Mouse (Mus musculus) lung, postnatal 4 days (tissue): ENCODE measurements around the gene 4930519P11Rik.

Experiments used
- DNase-seq, 2 experiments: peaks; one replicate each; pipeline ENCODE4 v3.0.0; 2021

Gene 4930519P11Rik

DNA sequence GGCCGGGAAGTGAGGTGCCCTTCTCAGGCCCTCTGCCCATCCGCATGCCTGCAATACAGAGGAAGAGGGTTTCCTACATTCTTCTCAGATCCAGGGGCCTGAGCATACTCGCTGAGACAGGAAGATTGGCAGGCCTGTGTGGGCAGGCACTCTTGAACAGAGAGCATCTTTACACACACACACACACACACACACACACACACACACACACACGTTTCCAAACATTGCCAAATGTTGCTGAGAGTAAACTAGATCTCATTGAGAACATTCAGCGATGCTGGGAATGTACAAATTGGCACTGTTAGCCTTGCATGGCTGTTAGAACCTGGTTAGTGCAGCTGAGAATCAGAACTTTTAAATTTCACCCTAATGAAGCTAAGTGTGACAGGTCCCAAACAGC, 17.3 kb upstream of the 4930519P11Rik start:
- no peak for DNase-seq

DNA sequence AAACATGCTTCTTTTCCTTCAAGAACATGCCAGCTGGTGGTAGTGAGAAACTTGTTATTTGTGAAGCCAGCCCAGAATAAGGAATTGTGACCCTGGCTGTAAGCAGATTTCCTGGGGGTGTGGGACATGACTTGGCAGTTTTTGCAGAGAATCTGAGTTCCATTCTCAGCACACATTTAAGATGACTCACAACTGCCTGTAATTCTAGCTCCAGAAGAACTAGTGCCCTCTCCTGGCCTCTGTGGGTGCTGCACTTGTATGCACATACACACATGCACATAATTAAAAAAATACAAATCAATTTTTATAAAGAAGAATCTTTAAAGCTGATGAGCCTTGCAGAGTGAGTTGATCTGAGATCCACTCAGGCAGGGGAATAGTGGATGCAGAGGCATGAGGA, 10.9 kb upstream of the 4930519P11Rik start:
- DNase-seq, result no peak

DNA sequence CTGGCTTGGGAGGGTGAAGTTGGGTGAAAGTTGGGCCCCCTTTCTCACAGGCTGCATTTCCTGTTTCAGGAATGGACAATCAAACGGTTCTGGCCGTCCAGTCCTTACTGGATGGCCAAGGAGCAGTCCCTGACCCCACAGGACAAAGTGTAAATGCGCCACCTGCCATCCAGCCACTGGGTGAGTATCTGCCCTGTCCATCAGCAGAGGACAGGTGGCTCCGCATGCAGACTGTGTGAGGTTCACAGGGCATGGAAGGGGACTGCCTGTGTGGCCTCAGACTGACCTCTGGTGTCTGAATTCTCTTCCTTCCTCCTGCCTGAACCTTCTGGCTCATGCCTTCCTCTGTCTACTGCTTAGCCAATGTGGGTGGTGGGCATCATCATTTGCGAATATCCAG, 8.4 kb upstream of the 4930519P11Rik start:
- DNase-seq, result no peak

DNA sequence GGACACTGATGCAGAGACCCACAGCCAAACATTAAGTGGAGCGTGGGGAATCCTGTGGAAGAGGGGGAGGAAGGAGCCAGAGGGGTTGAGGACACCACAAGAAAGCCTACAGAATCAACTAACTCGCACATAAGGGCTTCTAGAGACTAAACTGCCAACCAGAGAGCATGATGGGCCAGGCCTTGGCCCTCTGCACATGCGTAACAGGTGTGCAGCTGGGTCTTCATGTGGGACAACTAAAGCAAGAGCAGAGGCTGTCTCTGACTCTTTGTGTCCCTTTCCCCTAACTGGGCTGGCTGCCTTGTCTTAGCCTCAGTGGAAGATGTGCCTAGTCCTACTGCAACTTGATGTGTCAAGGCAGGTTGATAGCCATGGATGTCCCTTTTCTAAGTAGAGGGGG, 3.8 kb upstream of the 4930519P11Rik start:
- DNase-seq, result no peak

DNA sequence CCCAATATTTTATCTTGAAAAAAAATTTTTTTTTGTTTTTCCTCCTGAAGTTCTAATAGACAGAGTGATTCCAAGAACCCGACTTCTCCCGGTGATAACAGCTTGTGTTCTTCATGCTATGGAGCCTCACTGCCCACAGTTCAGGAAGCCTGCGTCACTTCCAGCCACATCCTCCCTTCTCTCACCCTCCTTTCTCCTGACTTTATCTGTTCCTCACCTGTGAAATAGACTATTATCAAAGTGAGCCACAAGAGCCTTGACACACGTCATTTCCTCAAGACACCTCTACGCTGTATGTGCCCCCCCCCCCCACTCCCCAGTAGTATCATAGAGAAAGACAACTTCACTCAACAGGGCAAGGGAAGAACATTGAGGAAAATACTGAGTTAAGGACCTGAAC, 2.4 kb upstream of the 4930519P11Rik start:
- no peak for DNase-seq

DNA sequence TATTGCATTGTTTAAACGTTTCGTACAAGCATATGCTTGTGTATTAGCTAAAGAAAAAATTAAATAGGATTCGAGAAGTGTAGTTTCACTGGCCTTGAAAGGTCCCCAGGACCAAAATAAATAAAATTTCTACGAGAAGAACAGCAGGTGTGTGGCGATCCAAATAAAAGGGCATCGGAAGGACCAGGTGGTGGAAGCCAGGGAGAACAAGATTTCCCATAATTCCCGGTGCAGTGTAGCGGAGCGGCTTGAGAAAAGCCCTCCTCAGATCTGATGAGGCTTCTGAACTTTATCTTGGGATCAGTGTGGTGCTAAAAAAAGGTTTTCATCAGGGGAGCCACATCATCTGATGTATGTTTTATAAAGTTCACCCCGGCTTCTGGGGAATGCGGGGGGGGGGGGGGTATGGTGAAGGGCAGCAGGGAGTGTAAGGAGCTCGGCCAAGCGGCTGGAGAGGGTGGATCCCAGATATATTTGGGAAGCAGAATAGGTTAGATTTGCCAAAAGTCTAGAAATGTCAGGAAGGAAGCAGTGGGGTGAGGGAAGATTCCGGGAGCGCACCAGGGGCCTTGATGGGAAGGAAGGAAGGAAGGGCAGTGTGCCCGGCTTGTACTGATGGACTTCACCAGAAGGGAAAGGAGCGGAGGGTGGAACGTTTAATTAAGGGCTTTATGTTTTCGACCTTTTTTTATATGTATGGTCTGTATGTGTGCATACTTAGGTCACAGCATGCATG, 1.8 kb upstream of the 4930519P11Rik start:
- no peak for DNase-seq

DNA sequence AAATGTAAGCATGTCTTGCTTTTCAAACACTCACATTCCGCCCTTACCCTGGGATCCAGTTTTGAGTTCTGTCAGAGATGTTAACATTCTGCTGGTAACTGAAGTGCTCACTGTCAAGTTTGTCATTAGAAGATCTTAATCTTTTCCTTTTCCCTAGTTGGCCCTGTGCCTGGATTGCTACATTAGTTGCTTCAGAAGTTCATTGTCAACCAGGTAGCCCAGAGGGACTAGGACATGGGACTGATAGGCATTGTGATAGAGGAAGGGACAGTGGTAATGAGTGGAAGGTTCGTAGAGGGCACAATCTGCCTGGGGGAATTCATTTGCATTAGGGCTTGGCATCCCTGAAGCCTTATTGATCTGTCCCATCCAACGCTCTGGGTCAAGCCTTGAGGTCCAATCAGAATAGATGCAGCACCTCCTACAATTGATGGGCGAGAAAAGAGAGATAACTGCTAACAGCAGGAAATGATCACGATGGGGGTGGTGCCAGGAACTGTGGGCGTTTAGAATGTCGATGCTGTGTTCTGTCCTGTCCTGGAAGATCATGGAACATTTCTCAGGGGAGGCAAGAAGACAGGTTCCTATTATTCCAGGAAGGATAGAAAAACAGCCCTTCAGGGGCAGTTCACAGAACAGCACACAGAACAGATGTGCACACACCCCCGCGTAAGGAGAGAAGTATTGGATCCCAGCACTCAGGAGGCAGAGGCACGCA, 4.0 kb downstream of the 4930519P11Rik start:
- no peak for DNase-seq

DNA sequence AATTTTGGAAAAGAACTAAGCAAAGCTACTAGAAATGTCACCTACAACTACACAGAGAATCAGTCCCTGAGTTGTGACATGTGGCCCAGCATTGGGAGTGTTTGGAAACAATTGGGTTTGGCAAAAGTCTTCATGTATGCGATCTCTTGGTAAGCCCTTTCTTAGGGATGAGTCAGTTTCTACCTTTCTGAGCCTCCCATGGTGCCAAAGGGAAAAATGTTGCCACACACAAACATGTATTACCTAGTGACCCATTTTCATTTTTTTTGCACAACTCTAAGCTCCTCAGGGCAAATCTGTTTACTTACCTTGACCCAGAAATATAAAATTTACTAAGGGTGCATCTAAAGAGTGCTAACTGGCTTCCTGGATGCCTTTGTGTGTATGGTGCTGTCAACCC, 6.3 kb downstream of the 4930519P11Rik start:
- DNase-seq, result no peak

DNA sequence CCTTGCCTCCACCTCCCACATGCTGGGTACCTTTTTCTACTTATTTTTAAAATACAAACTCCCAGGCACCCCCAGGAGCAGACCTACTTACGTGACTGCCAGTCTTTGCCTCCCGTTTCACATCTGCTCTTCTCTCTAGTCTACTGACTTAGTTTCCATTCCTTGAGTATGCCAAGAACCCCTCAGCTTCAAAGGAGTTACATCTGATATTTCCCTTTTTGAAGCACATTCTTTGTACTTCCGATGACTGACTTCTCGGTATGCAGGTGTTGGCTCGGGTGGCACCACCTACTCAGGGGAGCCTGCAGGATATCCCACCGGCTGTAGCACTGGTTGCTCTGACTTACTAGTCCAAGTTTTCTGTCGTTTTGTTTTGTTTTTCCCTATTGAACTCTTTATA, 9.1 kb downstream of the 4930519P11Rik start:
- DNase-seq, result no peak

DNA sequence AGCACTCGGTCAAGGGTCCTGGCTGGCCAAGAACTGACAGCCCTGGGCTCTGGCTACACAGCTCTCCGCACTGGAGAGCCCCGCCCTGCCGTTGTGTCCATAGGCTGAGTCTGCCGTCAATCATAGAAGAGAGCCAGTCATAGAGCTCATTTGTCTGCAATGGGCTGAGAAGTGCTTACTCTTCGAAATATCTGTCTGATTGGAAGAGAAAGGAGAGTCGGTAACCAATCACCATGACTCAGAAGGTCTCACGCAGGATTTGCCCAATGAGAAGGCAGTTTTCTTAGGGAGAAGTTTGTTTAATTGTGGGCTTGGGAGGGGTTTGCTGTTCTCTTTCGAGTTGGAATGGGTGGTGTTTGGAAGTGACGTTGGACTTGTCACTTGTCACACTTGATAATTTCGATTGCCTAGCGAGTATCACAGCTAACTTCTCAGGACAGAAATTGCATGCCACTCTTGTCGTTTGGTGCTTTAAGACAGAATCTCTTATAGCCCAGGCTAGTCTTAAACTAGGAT, 9.5 kb downstream of the 4930519P11Rik start, which contains the start of gene Pxmp4:
Gene Pxmp4, minus strand, starts transcription at position 71 of the 516 bp plus-strand sequence.
- DNase-seq, result peak; percentile 99

DNA sequence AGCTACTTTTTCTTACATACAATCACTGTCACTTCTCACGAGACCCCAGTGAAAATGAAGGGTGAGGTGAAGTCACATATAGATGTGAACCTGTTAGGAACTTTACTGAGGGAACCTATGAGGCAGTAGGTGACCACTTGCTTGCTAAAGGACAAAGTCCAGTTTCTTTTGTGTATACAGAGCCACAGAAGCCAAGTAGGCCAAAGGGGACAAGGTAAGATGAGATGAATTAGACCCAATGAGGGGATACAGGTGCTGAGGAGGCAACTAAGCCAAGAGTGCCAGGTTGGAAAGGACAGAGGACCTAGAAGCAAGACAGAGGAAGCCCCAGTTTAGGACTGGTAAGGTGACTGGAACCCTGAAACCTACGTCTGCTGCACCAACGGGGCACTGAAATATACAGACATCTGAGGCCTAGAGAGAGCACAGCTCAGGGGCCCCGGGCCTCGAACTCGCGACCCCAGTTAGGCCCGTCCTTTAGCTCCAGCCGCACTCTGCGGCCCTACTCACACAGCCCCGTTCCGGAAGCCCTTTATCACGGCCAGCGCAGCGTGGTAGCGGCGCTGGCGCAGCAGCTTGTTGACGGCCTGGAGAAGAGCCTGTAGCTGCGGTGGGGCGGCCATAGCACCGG, 10.1 kb downstream of the 4930519P11Rik start:
- DNase-seq, result no peak

DNA sequence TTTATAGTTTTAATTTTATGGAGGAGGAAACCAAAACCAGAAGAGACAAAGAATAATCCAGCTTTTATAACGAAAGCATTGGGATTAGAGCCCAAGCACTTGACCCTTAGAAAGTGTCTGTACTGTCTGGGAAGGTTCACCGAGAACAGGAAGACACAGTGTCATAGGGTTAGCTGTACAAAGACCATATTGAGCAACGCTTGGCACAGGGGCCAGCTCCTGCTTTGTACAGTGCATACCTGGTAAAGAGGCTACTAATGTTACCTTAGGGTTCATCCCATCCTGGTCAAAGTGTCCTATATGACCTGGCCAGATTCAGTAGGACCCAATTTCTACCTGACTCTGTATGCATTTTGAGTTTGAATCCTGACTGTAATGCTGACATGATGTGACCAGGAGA, 11.9 kb downstream of the 4930519P11Rik start:
- DNase-seq, result no peak

DNA sequence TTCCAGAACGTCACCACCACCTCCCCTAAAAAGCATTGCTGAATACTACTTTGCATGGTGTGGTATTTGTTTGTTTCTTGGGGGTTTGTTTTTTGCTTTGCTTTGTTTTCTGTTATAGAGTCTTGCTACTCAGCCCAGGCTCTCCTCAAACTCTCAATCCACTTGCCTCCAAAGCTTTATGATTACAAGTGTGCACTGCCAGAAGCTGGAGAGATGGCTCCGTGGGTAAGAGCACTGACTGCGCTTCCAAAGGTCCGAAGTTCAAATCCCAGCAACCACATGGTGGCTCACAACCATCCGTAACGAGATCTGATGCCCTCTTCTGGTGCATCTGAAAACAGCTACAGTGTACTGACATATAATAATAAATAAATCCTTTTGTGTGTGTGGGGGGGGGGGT, 12.7 kb downstream of the 4930519P11Rik start:
- DNase-seq, result no peak

DNA sequence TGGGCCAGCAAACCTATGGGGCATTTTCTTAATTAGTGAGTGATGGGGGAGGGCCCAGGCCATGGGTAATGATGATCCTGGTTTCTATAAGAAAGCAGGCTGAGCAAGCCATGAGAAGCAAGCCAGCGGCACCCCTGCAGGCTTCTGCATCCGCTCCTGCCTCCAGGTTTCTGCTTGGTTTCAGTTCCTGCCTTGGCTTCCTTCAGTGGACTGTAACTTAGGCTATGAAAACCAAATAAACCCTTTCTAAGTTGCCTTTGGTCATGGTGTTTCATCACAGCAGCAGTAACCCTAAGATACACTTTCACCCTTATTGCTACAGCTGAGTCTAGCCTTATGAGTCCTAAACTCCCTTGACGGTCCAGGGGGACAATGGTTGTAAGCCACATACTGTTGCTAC, 15.8 kb downstream of the 4930519P11Rik start:
- no peak for DNase-seq

DNA sequence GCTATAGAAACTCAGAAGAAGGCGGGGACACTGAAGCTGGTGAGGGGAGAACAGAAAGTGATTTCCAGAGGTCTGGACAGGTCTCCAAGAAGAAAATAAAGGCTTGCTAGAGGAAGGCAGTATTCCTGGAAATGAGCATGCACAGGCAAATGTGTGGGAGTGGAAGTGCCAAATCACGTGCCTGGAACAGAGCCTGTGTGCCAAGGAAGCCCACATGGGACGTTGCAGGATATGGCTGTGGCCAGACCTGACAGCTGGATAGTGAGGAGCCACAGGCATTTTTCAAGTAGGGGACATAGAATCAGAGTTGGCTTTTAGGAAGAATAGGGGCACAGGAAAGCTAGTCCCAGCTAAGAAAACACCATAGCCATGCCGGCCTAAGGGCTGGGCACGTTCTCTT, 17.5 kb downstream of the 4930519P11Rik start:
- no peak for DNase-seq

DNA sequence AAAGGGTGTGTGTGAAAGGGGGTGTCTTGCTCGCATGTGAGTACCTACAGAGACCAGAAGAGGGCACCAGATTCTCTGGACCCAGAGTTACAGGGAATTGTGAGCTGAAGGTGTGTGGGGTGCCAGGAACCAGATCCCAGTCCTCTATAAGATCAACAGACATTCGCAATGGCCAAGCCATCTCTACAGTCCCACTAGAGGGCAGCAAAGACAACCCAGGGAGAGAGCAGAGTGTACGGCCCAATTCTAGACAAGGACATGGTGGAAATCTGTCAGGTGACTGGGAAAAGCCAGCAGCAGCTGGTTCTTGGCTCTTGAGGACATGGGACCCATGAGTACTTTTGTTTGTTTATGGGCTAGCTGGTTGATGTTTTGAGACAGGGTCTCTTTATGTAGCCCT, 20.2 kb downstream of the 4930519P11Rik start:
- peak in 1 of 2 experiments; percentile 61 for DNase-seq

DNA sequence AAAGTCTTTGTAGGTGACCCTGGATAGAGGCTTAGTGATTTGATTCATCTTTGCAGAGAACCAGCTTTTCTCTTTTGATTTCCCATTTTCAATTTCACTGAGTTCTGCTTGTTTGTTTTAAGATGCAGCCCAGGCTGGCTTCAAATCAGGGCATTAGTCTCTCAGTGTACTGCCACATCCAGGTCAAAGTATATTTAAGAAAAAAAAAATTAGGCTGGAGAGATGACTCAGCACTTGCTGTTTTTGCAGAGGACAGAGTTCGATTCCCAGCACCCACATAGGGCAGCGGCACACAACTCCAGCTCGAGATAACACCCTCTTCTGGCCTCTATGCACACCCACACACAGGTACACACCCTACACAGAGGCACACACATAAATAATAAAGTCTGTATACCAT, 22.0 kb downstream of the 4930519P11Rik start:
- no peak for DNase-seq

DNA sequence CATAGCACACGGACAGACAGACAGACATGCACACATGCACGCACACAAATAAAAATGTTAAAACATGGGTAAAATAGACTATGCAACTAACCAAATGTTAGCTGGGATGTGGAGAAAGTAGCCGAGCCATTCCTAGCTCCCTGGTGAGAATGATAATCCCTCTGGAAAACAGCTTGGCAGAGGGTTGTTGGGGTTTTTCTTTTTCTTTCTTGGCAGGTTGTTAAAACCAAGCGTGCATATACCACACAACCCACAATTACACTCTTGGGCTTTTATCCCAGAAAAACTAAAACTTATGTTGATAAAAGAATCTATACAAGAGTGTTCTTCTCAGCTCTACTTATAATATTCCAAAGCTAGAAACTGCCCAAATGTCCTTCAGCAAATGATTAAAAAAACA, 24.2 kb downstream of the 4930519P11Rik start:
- no peak for DNase-seq

DNA sequence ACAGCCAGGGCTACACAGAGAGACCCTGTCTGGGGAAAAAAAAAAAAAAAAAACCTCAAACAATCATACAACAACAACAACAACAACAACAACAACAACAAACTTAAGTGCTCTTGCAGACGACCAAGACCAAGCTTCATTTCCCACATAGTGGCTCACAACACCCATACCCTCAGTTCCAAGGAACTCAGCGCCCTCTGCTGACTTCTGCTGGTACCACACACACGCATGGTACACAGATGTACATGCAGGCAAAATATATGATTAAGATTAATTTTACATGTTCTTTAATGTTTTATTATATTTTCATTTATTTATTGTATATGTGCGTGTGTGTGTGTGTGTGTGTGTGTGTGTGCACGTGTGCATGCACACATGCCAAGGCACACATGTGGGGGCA, 26.8 kb downstream of the 4930519P11Rik start:
- peak in 1 of 2 experiments; percentile 51 for DNase-seq

DNA sequence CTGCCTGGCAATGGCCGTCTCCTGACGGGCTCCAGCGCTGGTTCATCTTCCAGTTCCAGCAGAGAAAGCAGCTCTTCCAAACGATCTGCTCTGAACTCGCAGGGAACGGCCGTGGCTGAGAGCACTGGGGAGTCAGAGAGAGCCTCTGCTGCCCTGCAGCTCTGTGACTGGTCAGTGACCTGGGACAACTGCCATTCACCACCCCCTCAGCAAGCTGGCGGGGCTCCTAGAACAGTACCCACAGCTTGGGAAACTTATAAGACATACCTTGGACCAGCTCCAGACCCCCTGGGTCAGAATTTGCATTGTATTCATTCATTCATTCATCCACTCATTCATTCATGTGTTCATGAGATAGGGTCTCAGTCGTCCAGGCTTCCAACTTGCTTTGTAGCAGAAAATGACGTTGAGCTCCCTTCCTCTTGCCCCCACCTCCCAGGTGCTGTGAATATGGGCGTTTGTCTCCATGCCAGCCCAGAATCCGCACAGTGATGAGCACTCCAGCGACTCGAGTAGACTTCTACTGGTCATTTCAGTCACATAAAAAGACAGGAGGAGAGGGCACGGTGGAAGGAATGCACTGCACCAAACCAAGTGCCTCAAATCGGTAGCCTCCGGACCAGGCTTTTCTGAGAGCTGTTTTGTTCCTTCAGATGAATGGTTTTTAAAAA, 28.2 kb downstream of the 4930519P11Rik start:
- DNase-seq, result no peak

DNA sequence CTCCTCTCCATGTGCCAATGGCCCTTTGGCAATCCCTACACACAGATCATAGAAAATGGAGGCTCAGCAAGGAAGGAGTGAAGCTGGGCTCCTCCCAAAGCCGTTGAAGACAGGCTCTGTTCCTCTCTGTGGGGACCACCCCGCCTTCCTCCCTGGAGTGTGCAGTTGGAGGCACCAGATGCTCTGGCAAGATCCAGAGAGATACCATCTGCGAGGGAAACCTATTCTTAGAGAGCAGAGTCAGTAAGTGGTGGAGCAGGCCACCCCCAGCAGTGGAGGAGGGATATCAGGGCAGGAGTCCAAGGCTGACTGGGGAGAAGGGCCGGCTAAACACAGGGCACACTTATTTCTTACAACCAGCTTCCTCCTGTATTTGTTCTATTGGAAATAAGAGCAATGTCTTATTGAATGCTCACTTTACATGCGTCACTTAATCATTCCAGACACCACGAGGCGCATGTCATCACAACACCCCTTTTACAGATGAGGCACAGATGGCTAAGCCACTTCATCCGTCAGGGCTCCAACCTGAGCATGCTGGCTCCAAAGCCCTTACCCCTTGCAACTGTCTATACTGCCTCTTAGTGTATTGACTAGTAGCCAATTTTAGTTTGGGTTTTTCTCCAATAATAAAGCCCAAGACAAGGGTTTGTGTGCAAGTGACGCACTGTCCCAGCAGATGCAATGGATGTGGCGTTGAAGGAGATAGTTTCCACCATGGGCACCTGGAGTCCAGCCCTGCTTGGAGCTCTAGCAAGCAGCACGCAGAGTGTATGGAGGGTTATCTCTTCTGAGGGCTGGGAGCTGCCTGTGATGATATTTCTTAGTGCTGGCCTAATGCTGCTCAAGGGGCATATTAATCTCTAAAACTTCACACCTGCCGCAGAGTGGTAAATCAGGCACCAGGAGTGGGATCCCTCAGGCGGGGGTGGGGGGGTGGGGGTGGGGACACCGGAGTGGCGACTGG, 29.0 kb downstream of the 4930519P11Rik start:
- DNase-seq, result peak; percentile 25 to 71

DNA sequence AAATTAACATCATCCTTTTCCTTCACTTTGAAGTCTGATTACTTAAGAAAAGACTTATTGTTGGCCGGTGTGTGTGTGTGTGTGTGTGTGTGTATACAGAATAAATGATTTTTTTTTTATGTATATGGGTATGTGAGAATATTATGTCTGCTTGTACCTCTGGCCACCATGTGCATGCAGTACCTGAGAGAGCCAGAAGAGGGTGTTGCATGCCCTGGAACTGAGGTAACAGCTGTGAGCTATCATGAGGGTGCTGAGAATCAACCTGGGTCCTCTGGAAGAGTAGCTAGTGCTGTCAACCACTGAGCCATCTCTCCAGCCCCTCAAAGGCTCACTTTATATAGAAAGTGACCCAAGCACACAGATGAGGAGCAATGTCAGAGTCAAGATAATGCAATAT, 31.8 kb downstream of the 4930519P11Rik start:
- DNase-seq, result no peak
